Mouse (Mus musculus) CH12.LX (cell line): ENCODE measurements around the gene Cacna1a. TPM values are rescaled to one million over a fixed set of nuclear protein-coding genes. Genes with fewer than 3 reads are reported as not detected.

Experiments
- DNase-seq: peaks from one replicate; pipeline ENCODE4 v3.0.0-alpha.2; 2013; ENCODE audit errors: extremely low read depth
- H3K27ac ChIP-seq: 2 replicates; pipeline ENCODE4 v1.5.1; 2012; ENCODE audit warnings: low read depth, mild to moderate bottlenecking, control low read depth, moderate library complexity; ENCODE audit not compliant: insufficient read depth
- H3K27me3 ChIP-seq: replicated peaks from 2 replicates; pipeline ENCODE3; 2012; ENCODE audit warnings: inconsistent platforms
- H3K36me3 ChIP-seq, 2 experiments: replicated peaks in 1 of 2; 2 replicates each; pipeline versions ENCODE3 to v1.6.1; 2012; ENCODE audit warnings: inconsistent platforms in 1 of 2, low read length in 1 of 2, mild to moderate bottlenecking in 1 of 2, mixed read lengths in 1 of 2, moderate library complexity in 1 of 2; ENCODE audit not compliant: control insufficient read depth in 1 of 2, insufficient read depth in 1 of 2
- H3K4me1 ChIP-seq, 2 experiments: 2 replicates each; pipeline ENCODE4 v1.6.1; 2012; ENCODE audit warnings: inconsistent platforms in 1 of 2, moderate library complexity in 1 of 2; ENCODE audit not compliant: insufficient read depth in 2 of 2, control insufficient read depth in 1 of 2
- H3K4me2 ChIP-seq: 2 replicates; pipeline ENCODE4 v1.6.1; 2012; ENCODE audit warnings: low read depth, mild to moderate bottlenecking, control low read depth; ENCODE audit not compliant: poor library complexity, insufficient read depth, severe bottlenecking
- H3K4me3 ChIP-seq, 3 experiments: fragments of 150-350 bp in 1 of 3; sonication (generic) in 1 of 3; replicated peaks in 1 of 3; 2 replicates each; pipeline versions ENCODE3 to v1.5.1; 2011 to 2012; ENCODE audit warnings: low read depth in 2 of 3, low read length in 2 of 3, mild to moderate bottlenecking in 2 of 3, moderate library complexity in 2 of 3, control low read depth in 1 of 3, improper control_type of control experiment in 1 of 3, inconsistent platforms in 1 of 3, mixed read lengths in 1 of 3; ENCODE audit not compliant: poor library complexity in 1 of 3
- H3K79me2 ChIP-seq: replicated peaks from 2 replicates; pipeline ENCODE4 v1.6.1; 2012; ENCODE audit warnings: mild to moderate bottlenecking, moderate library complexity; ENCODE audit not compliant: control insufficient read depth, poor library complexity, insufficient read depth, severe bottlenecking; ENCODE audit errors: extremely low read depth
- H3K9ac ChIP-seq: 2 replicates; pipeline ENCODE4 v1.6.1; 2012; ENCODE audit warnings: low read depth, mild to moderate bottlenecking, control low read depth, moderate library complexity; ENCODE audit not compliant: insufficient read depth
- H3K9me3 ChIP-seq: replicated peaks from 2 replicates; pipeline ENCODE3; 2012; ENCODE audit warnings: low read length, inconsistent platforms, mixed read lengths
- BHLHE40 ChIP-seq: IDR thresholded peaks from 2 replicates; pipeline ENCODE4 v1.6.1; 2011; ENCODE audit warnings: mild to moderate bottlenecking, low read depth, low read length, improper control_type of control experiment
- CHD2 ChIP-seq: IDR thresholded peaks from 2 replicates; pipeline ENCODE4 v1.6.1; 2011; ENCODE audit warnings: low read length, improper control_type of control experiment
- CTCF ChIP-seq, 2 experiments: IDR thresholded peaks in 1 of 2; conservative IDR thresholded peaks in 1 of 2; 2 replicates each; pipeline ENCODE4 v1.5.1; 2011 to 2012; ENCODE audit warnings: low read depth in 2 of 2, low read length in 2 of 2, improper control_type of control experiment in 1 of 2, inconsistent platforms in 1 of 2, mild to moderate bottlenecking in 1 of 2, moderate library complexity in 1 of 2
- E2F4 ChIP-seq: IDR thresholded peaks from 2 replicates; pipeline ENCODE4 v1.6.1; 2011; ENCODE audit warnings: low read depth, low read length, improper control_type of control experiment; ENCODE audit not compliant: insufficient replicate concordance
- ELF1 ChIP-seq: IDR thresholded peaks from 2 replicates; pipeline ENCODE4 v1.6.1; 2014; ENCODE audit warnings: low read depth, mild to moderate bottlenecking, inconsistent platforms, low read length, improper control_type of control experiment
- ETS1 ChIP-seq: conservative IDR thresholded peaks from 2 replicates; pipeline ENCODE4 v1.6.1; 2012; ENCODE audit warnings: low read depth, mild to moderate bottlenecking, inconsistent platforms, low read length, improper control_type of control experiment, moderate library complexity
- GABPA ChIP-seq: IDR thresholded peaks from 2 replicates; pipeline ENCODE4 v1.6.1; 2012; ENCODE audit warnings: low read depth, low read length, improper control_type of control experiment, inconsistent platforms; ENCODE audit not compliant: insufficient replicate concordance
- HCFC1 ChIP-seq: IDR thresholded peaks from 2 replicates; pipeline ENCODE4 v1.6.1; 2012; ENCODE audit warnings: low read depth, mild to moderate bottlenecking, inconsistent platforms, low read length, improper control_type of control experiment
- IRF4 ChIP-seq: IDR thresholded peaks from 2 replicates; pipeline ENCODE4 v1.6.1; 2014; ENCODE audit warnings: low read depth, mild to moderate bottlenecking, inconsistent platforms, low read length, improper control_type of control experiment
- JUN ChIP-seq: IDR thresholded peaks from 2 replicates; pipeline ENCODE4 v1.6.1; 2011; ENCODE audit warnings: low read depth, mild to moderate bottlenecking, low read length, improper control_type of control experiment, moderate library complexity; ENCODE audit not compliant: insufficient read depth
- KAT2A ChIP-seq: IDR thresholded peaks from 2 replicates; pipeline ENCODE4 v1.6.1; 2012; ENCODE audit warnings: low read length, improper control_type of control experiment, inconsistent platforms; ENCODE audit not compliant: insufficient replicate concordance
- MAX ChIP-seq: IDR thresholded peaks from 2 replicates; pipeline ENCODE4 v1.6.1; 2011; ENCODE audit warnings: low read length, improper control_type of control experiment
- MEF2A ChIP-seq: IDR thresholded peaks from 2 replicates; pipeline ENCODE4 v1.6.1; 2014; ENCODE audit warnings: low read depth, mild to moderate bottlenecking, inconsistent platforms, low read length, improper control_type of control experiment, borderline replicate concordance
- NRF1 ChIP-seq: IDR thresholded peaks from 2 replicates; pipeline ENCODE4 v1.6.1; 2014; ENCODE audit warnings: low read depth, mild to moderate bottlenecking, inconsistent platforms, low read length, improper control_type of control experiment, moderate library complexity
- PAX5 ChIP-seq: IDR thresholded peaks from 2 replicates; pipeline ENCODE4 v1.6.1; 2012; ENCODE audit warnings: low read length, inconsistent platforms, mixed read lengths
- POLR2AphosphoS2 ChIP-seq: IDR thresholded peaks from 2 replicates; pipeline ENCODE4 v1.6.1; 2011; ENCODE audit warnings: low read depth, low read length, improper control_type of control experiment
- RAD21 ChIP-seq: IDR thresholded peaks from 2 replicates; pipeline ENCODE4 v1.6.1; 2011; ENCODE audit warnings: low read depth, mild to moderate bottlenecking, low read length, improper control_type of control experiment, moderate library complexity
- SIN3A ChIP-seq: IDR thresholded peaks from 2 replicates; pipeline ENCODE4 v1.6.1; 2012; ENCODE audit warnings: low read length, improper control_type of control experiment, inconsistent platforms
- SMC3 ChIP-seq: IDR thresholded peaks from 2 replicates; pipeline ENCODE4 v1.6.1; 2011; ENCODE audit warnings: low read depth, low read length, improper control_type of control experiment
- TCF12 ChIP-seq: IDR thresholded peaks from 2 replicates; pipeline ENCODE4 v1.6.1; 2014; ENCODE audit warnings: low read depth, mild to moderate bottlenecking, inconsistent platforms, low read length, improper control_type of control experiment
- USF2 ChIP-seq: conservative IDR thresholded peaks from 2 replicates; pipeline ENCODE4 v1.6.1; 2011; ENCODE audit warnings: low read depth, low read length, improper control_type of control experiment
- dilution Hi-C: fragments of 300-500 bp; cut with MboI; formaldehyde crosslinking; loops from 2 replicates; pipeline ENCODE4 v1.14.3; 2020; ENCODE audit warnings: low sequenced_read_pairs; ENCODE audit not compliant: extremely low pct_unique_long_range_greater_than_20kb, extremely low pct_ligation_motif_present
- in situ Hi-C: fragments of 300-500 bp; cut with MboI; formaldehyde crosslinking; loops from 3 replicates; pipeline ENCODE4 v1.14.3; 2019; ENCODE audit warnings: low sequenced_read_pairs, low pct_ligation_motif_present, low pct_unique_long_range_greater_than_20kb, mixed read lengths
- polyA plus RNA-seq: library from polyadenylated mRNA; unstranded; fragments of >175 nt; gene quantifications from 2 replicates; pipeline ENCODE4 v1.2.1, GENCODE M21; 2012; ENCODE audit warnings: low read depth; ENCODE audit not compliant: insufficient read length
- total RNA-seq, 2 experiments: library from RNA; depleted of rRNA; stranded (reverse); fragments of 300-350 nt in 1 of 2; fragments of >200 nt in 1 of 2; gene quantifications; 2 replicates each; pipeline ENCODE4 v1.2.3; 2012 to 2014

The Cacna1a gene
- total and polyA plus RNA-seq, 3 experiments, result 2.6 to 9.4 (median 6.9) TPM

- dilution Hi-C loops, result no loop called here
- Histone ChIP-seq H3K4me1 (no peaks in the 10 kb centered on the region), H3K9me3 (no peaks in the 10 kb centered on the region), H3K4me3 (no peak overlapping the region), H3K36me3 (no peaks in the 10 kb centered on the region), H3K27ac (no peak overlapping the region), H3K79me2 (no peaks in the 10 kb centered on the region)
- DNase-seq, result no peak
- in situ Hi-C loops, result no loop called here
- TF ChIP-seq POLR2AphosphoS2 (no peak), SIN3A (no peak), MEF2A (no peak), BHLHE40 (no peak), ELF1 (no peak), ETS1 (no peak), NRF1 (no peak), RAD21 (no peak), E2F4 (no peak), CTCF (conservative IDR thresholded peaks at IDR 0.05 in 1 of 2, IDR thresholded peaks at IDR 0.05 in 1 of 2; ENCODE audit: low read depth in 2 of 2, low read length in 2 of 2) (no peak), HCFC1 (no peak), IRF4 (no peak), PAX5 (no peak), TCF12 (no peak), CHD2 (no peak), GABPA (no peak)
- TF ChIP-seq, all 38 proteins: peak for 0
- H3K9ac ChIP-seq, result no peak overlapping the region
- H3K27me3 ChIP-seq, result peaks cover 88% of the 10 kb centered on the region
- no peak overlapping the region for H3K4me2 ChIP-seq
These were observed 131.8 kb downstream of the Cacna1a start for GRCm38 (mm10) chr8:84519767-84520626.

- in situ Hi-C loops, result no loop called here
- dilution Hi-C loops, result no loop called here
- Histone ChIP-seq H3K79me2 (no peaks in the 10 kb centered on the region), H3K4me3 (no peak overlapping the region), H3K4me1 (no peaks in the 10 kb centered on the region), H3K27ac (no peak overlapping the region), H3K4me2 (no peak overlapping the region), H3K9me3 (peaks cover 9% of the 10 kb centered on the region), H3K36me3 (no peaks in the 10 kb centered on the region), H3K9ac (no peak overlapping the region), H3K27me3 (peaks cover 83% of the 10 kb centered on the region)
- TF ChIP-seq SMC3, result no peak
- no peak for TF ChIP-seq CTCF (conservative IDR thresholded peaks at IDR 0.05 in 1 of 2, IDR thresholded peaks at IDR 0.05 in 1 of 2; ENCODE audit: low read depth in 2 of 2, low read length in 2 of 2)
- no peak for TF ChIP-seq BHLHE40
- TF ChIP-seq PAX5, result no peak
- no peak for TF ChIP-seq CHD2
- no peak for TF ChIP-seq GABPA
- no peak for TF ChIP-seq KAT2A
- TF ChIP-seq ELF1, result no peak
- TF ChIP-seq JUN, result no peak
- no peak for TF ChIP-seq MAX
- no peak for TF ChIP-seq USF2
- no peak for DNase-seq
These were observed 132.8 kb downstream of the Cacna1a start for GRCm38 (mm10) chr8:84520999-84521398.
